Mouse (Mus musculus) hindbrain, embryonic 10.5 days (tissue): Measurements from ENCODE around the gene Rpl18. TPM values are rescaled to one million over a fixed set of nuclear protein-coding genes. Genes with fewer than 3 reads are reported as not detected.

ENCODE experiments used
- DNase-seq: peaks from one replicate; pipeline ENCODE4 v3.0.0-alpha.2; 2017; ENCODE audit warnings: low spot score
- H3K27ac ChIP-seq: fragments of 300-500 bp; sonication (generic); 2 replicates; pipeline ENCODE4 v1.5.1; 2016; ENCODE audit warnings: mild to moderate bottlenecking, moderate library complexity
- H3K27me3 ChIP-seq: fragments of 300-500 bp; sonication (generic); 2 replicates; pipeline ENCODE4 v1.6.1; 2016; ENCODE audit warnings: mild to moderate bottlenecking; ENCODE audit not compliant: poor library complexity, insufficient read depth, severe bottlenecking
- H3K36me3 ChIP-seq: fragments of 300-500 bp; sonication (generic); 2 replicates; pipeline ENCODE4 v1.6.1; 2016; ENCODE audit warnings: mild to moderate bottlenecking, moderate library complexity
- H3K4me1 ChIP-seq: fragments of 300-500 bp; sonication (generic); replicated peaks from 2 replicates; pipeline ENCODE4 v1.6.1; 2016; ENCODE audit warnings: mild to moderate bottlenecking
- H3K4me3 ChIP-seq: fragments of 300-500 bp; sonication (generic); 2 replicates; pipeline ENCODE4 v1.5.1; 2016; ENCODE audit warnings: mild to moderate bottlenecking, moderate library complexity
- H3K9me3 ChIP-seq: fragments of 300-500 bp; sonication (generic); 2 replicates; pipeline ENCODE4 v1.6.1; 2016; ENCODE audit warnings: mild to moderate bottlenecking, moderate library complexity
- WGBS: fragments of 180-500 bp; shearing (Covaris S2); methylation state at CpG from one replicate; pipeline ENCODE4 v1.1.7; 2016; 5-methylcytosine and 5-hydroxymethylcytosine counted together
- polyA plus RNA-seq: library from polyadenylated mRNA; unstranded; fragments of >200 nt; fragmentation: Nextera tagmentation; extraction: Ambion mirVana; gene quantifications from 2 replicates; pipeline ENCODE4 v1.2.1, GENCODE M21; 2016

Rpl18 gene
- polyA plus RNA-seq, 1 experiment from 2014 or later = 1,010 TPM

DNA sequence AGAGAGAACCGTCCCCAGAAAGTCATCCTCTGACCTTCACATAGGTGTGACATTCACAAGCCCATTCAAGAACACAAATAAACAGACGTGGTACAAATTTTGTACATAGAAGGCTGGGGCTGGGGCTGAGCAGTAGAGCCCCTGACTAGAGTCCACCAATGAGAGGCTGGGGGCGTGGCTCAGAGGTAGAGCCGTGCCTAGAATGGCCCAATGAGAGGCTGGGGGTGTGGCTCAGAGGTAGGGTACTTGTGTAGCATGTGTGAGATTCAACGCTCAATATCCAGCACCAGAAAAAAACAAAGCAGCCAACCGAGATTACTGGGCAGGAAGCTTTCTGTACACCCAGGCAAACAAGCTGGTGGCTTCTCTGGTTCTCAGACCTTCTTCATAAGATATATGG is 40.4 kb downstream of the Rpl18 start:
- H3K4me1 ChIP-seq = peaks cover 13% of the 10 kb centered on the region
- H3K36me3 ChIP-seq = no peaks in the 10 kb centered on the region
- no peaks in the 10 kb centered on the region for H3K9me3 ChIP-seq
- WGBS = 62% methylated on average over 6 of the region's 6 CpGs
- no peak overlapping the region for H3K27ac ChIP-seq
- H3K4me3 ChIP-seq = no peak overlapping the region
- no peak for DNase-seq
- peaks cover 32% of the 10 kb centered on the region for H3K27me3 ChIP-seq

DNA sequence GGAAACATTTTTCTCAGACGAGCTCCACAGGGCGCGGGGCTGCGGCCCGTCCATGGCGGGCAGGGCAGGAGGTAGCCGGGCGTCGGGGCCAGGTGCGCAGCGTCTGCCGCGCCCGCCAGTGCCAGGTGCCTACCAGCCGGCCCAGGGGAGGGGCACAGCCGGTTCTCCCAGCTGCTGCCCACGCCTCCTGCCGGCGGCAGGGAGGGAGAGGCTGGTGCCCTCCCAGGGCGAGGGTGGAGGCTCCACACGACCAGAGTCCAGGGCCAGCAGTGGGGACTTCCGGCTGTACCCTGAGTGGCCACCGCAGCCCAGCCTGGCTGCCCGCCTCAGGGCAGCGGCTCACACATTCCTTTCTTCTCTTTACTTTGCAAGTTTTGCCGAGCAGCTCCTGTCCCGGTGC is 44.1 kb downstream of the Rpl18 start:
- H3K27ac ChIP-seq = peak overlapping the region; percentile 66
- WGBS = 5% methylated on average over 27 of the region's 27 CpGs

GRCm38 (mm10) chr7:45760151-45760550 is 44.9 kb downstream of the Rpl18 start:
- H3K36me3 ChIP-seq = no peaks in the 10 kb centered on the region
- DNase-seq = no peak
- H3K27ac ChIP-seq = no peak overlapping the region
- no peaks in the 10 kb centered on the region for H3K9me3 ChIP-seq
- WGBS = 60% methylated on average over 5 of the region's 5 CpGs
- H3K27me3 ChIP-seq = peaks cover 34% of the 10 kb centered on the region
- H3K4me1 ChIP-seq = peaks cover 13% of the 10 kb centered on the region
- no peak overlapping the region for H3K4me3 ChIP-seq

More for the DNA sequence above, 44.1 kb downstream of the Rpl18 start:
- peaks cover 13% of the 10 kb centered on the region for H3K4me1 ChIP-seq
- H3K36me3 ChIP-seq = no peaks in the 10 kb centered on the region
- peak; percentile 21 for DNase-seq
- H3K9me3 ChIP-seq = no peaks in the 10 kb centered on the region
- peaks cover 34% of the 10 kb centered on the region for H3K27me3 ChIP-seq
- peak overlapping the region; percentile 43 for H3K4me3 ChIP-seq

- H3K27me3 ChIP-seq = no peaks in the 10 kb centered on the region
- DNase-seq = no peak
- H3K9me3 ChIP-seq = no peaks in the 10 kb centered on the region
- WGBS = 66% methylated on average over 8 of the region's 8 CpGs
- no peaks in the 10 kb centered on the region for H3K36me3 ChIP-seq
- H3K4me3 ChIP-seq = no peak overlapping the region
- H3K27ac ChIP-seq = no peak overlapping the region
- H3K4me1 ChIP-seq = 0 out of 2 replicates have a peak, but pooled peaks cover 10% of the 10 kb centered on the region
These were observed 50.7 kb downstream of the Rpl18 start for GRCm38 (mm10) chr7:45765995-45766394.

DNA sequence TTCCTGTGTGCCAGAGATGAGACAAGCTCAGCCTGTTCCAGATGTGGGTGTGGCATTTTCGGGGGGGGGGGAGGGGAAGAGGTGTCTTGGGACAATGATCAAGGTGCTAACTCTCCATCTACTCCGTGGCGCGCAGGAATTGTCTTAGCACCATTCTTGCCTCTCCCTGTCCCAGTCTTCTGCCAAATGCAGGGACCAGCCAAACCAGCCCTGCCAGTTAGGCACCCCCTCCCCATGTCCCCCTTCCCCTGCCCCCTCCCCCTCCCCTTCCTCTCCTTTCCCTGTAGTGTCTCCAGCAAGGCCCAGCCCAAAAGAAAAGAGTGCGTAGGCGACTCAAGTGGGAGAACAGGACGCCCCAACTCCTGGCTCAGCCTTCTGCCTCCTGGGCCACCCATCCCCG is 51.5 kb downstream of the Rpl18 start:
- Histone ChIP-seq H3K9me3 (no peaks in the 10 kb centered on the region), H3K36me3 (no peaks in the 10 kb centered on the region), H3K4me1 (0 out of 2 replicates have a peak, but pooled peaks cover 10% of the 10 kb centered on the region), H3K27me3 (no peaks in the 10 kb centered on the region), H3K27ac (no peak overlapping the region), H3K4me3 (no peak overlapping the region)
- DNase-seq = no peak
- WGBS = 50% methylated on average over 8 of the region's 8 CpGs

DNA sequence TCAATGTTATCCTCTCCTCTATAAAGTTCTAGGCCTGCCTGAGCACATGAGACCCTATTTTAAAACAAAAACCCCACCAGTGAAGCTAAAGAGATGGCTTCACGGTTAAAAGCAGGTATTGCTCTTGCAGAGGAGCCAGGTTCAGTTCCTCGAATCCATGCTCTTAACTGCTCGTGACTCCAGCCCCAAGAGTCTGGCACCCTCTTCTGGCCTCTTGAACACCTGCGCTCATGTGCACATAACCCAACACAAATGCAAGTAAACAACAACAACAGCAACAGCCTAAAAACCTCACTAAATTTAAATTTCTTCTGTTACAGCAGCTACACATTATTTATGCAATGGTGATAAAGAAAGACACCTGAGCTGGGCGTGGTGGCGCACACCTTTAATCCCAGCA is 52.2 kb downstream of the Rpl18 start:
- Histone ChIP-seq H3K27me3 (no peaks in the 10 kb centered on the region), H3K4me1 (0 out of 2 replicates have a peak, but pooled peaks cover 10% of the 10 kb centered on the region), H3K9me3 (no peaks in the 10 kb centered on the region), H3K4me3 (no peak overlapping the region), H3K36me3 (no peaks in the 10 kb centered on the region), H3K27ac (no peak overlapping the region)
- WGBS = 91% methylated on average over 6 of the region's 6 CpGs
- DNase-seq = no peak

Other genes with a start within 250 kb of the Rpl18 start
- gene Bax, start 248.6 kb upstream of the Rpl18 start, polyA plus RNA-seq = 264 and 295 TPM in 2 replicates
- gene Tulp2, start 233.6 kb upstream of the Rpl18 start, polyA plus RNA-seq = 0.47 and 1.2 TPM in 2 replicates
- gene Gm45808, start 228.6 kb upstream of the Rpl18 start, polyA plus RNA-seq = not detected in 2 replicates
- 4.8 and 6.7 TPM in 2 replicates for gene Dhdh, start 226.7 kb upstream of the Rpl18 start, polyA plus RNA-seq
- 110 and 115 TPM in 2 replicates for gene Nucb1, start 205.1 kb upstream of the Rpl18 start, polyA plus RNA-seq
- gene Ppp1r15a, start 189.2 kb upstream of the Rpl18 start, polyA plus RNA-seq = 18.6 and 20.2 TPM in 2 replicates
- gene Plekha4, start 189.1 kb upstream of the Rpl18 start, polyA plus RNA-seq = 4.1 and 4.5 TPM in 2 replicates
- gene Hsd17b14, start 160.6 kb upstream of the Rpl18 start, polyA plus RNA-seq = 1.1 and 1.5 TPM in 2 replicates
- gene Bcat2, start 145.3 kb upstream of the Rpl18 start, polyA plus RNA-seq = 37.1 and 46.2 TPM in 2 replicates
- gene Fgf21, start 100.0 kb upstream of the Rpl18 start, polyA plus RNA-seq = not detected in 2 replicates
- 0.20 TPM in 1 of 2 replicates, not detected in the other for gene Fut1, start 98.2 kb upstream of the Rpl18 start, polyA plus RNA-seq
- gene Izumo1, start 93.6 kb upstream of the Rpl18 start, polyA plus RNA-seq = 0.19 TPM in 1 of 2 replicates, not detected in the other
- gene Rasip1, start 88.0 kb upstream of the Rpl18 start, polyA plus RNA-seq = 6.4 and 9.3 TPM in 2 replicates
- 2.6 and 2.9 TPM in 2 replicates for gene Mamstr, start 75.5 kb upstream of the Rpl18 start, polyA plus RNA-seq
- 0.12 and 0.21 TPM in 2 replicates for gene Fut2, start 49.1 kb upstream of the Rpl18 start, polyA plus RNA-seq
- gene Ntn5, start 31.4 kb upstream of the Rpl18 start, polyA plus RNA-seq = 0.39 and 0.98 TPM in 2 replicates
- gene Sec1, start 21.1 kb upstream of the Rpl18 start, polyA plus RNA-seq = 0.62 and 0.77 TPM in 2 replicates
- gene Car11, start 15.6 kb upstream of the Rpl18 start, polyA plus RNA-seq = 8.3 and 13.0 TPM in 2 replicates
- gene Dbp, start 10.4 kb upstream of the Rpl18 start, polyA plus RNA-seq = 3.0 and 3.4 TPM in 2 replicates
- gene Sphk2, start 2.5 kb downstream of the Rpl18 start, polyA plus RNA-seq = 33.6 and 35.5 TPM in 2 replicates
- 1.6 and 1.8 TPM in 2 replicates for gene Fam83e, start 5.8 kb downstream of the Rpl18 start, polyA plus RNA-seq
- gene Spaca4, start 10.4 kb downstream of the Rpl18 start, polyA plus RNA-seq = not detected in 2 replicates
- gene Lmtk3, start 68.3 kb downstream of the Rpl18 start, polyA plus RNA-seq = 2.3 and 5.4 TPM in 2 replicates
- gene Sult2b1, start 69.2 kb downstream of the Rpl18 start, polyA plus RNA-seq = 1.7 and 2.2 TPM in 2 replicates
- gene Cyth2, start 99.1 kb downstream of the Rpl18 start, polyA plus RNA-seq = 164 and 231 TPM in 2 replicates
- 0.91 and 1.0 TPM in 2 replicates for gene Kcnj14, start 109.3 kb downstream of the Rpl18 start, polyA plus RNA-seq
- 85.2 and 110 TPM in 2 replicates for gene Grwd1, start 115.5 kb downstream of the Rpl18 start, polyA plus RNA-seq
- gene Kdelr1, start 157.3 kb downstream of the Rpl18 start, polyA plus RNA-seq = 37.6 and 67.7 TPM in 2 replicates
- 0.19 and 0.33 TPM in 2 replicates for gene Grin2d, start 162.9 kb downstream of the Rpl18 start, polyA plus RNA-seq
- 1.1 and 1.3 TPM in 2 replicates for gene Syngr4, start 181.3 kb downstream of the Rpl18 start, polyA plus RNA-seq
- 4.5 and 4.8 TPM in 2 replicates for gene Tmem143, start 181.5 kb downstream of the Rpl18 start, polyA plus RNA-seq
- 16.7 and 29.7 TPM in 2 replicates for gene Emp3, start 205.9 kb downstream of the Rpl18 start, polyA plus RNA-seq
- 6.5 and 7.7 TPM in 2 replicates for gene Ccdc114, start 208.6 kb downstream of the Rpl18 start, polyA plus RNA-seq